Mouse (Mus musculus) ES-Bruce4 (cell line): ENCODE measurements around the gene Clgn.

Experiments
- CTCF ChIP-seq: IDR thresholded peaks from one replicate; pipeline ENCODE4 v1.8.1; 2011; ENCODE audit warnings: low read depth, low read length
- POLR2A ChIP-seq: IDR thresholded peaks from one replicate; pipeline ENCODE4 v1.8.1; 2011; ENCODE audit warnings: low read length; ENCODE audit not compliant: insufficient read depth

- TF ChIP-seq CTCF (no peak), POLR2A (no peak)
Measured at GRCm38 (mm10) chr8:83416878-83417277, 27.2 kb downstream of the Clgn start.
